Mouse (Mus musculus) myocyte (in vitro differentiated cells): ENCODE data around the gene Gm20696. TPM values are rescaled to one million over a fixed set of nuclear protein-coding genes. Genes with fewer than 3 reads are reported as not detected.

ENCODE experiments used
- H3K27me3 ChIP-seq: one replicate; pipeline ENCODE4 v1.6.1; 2011; ENCODE audit not compliant: control insufficient read depth, insufficient read depth, insufficient read length
- H3K36me3 ChIP-seq: one replicate; pipeline ENCODE4 v1.6.1; 2011; ENCODE audit not compliant: control insufficient read depth, insufficient read depth
- H3K4me2 ChIP-seq: one replicate; pipeline ENCODE4 v1.6.1; 2011; ENCODE audit warnings: low read depth, control low read depth
- H3K4me3 ChIP-seq: one replicate; pipeline ENCODE4 v1.5.1; 2011; ENCODE audit warnings: mild to moderate bottlenecking, control low read depth, moderate library complexity
- H3K79me2 ChIP-seq: one replicate; pipeline ENCODE4 v1.6.1; 2011; ENCODE audit not compliant: control insufficient read depth, insufficient read depth
- H3ac ChIP-seq: one replicate; pipeline ENCODE4 v1.6.1; 2011; ENCODE audit not compliant: control insufficient read depth, insufficient read length
- CEBPB ChIP-seq: IDR thresholded peaks from 2 replicates; pipeline ENCODE4 v1.6.1; 2011; ENCODE audit warnings: mild to moderate bottlenecking, moderate library complexity; ENCODE audit not compliant: poor library complexity, insufficient read depth, severe bottlenecking
- E2F4 ChIP-seq: IDR thresholded peaks from one replicate; pipeline ENCODE4 v1.6.1; 2011; ENCODE audit warnings: mild to moderate bottlenecking, control low read depth, moderate library complexity; ENCODE audit not compliant: insufficient read depth
- MAX ChIP-seq: IDR thresholded peaks from one replicate; pipeline ENCODE4 v1.6.1; 2011; ENCODE audit warnings: low read depth, mild to moderate bottlenecking, control low read depth
- MYOD1 ChIP-seq, 3 experiments: IDR thresholded peaks; one replicate each; pipeline ENCODE4 v1.6.1; 2011; ENCODE audit warnings: control low read depth in 2 of 3, low read depth in 2 of 3, mild to moderate bottlenecking in 2 of 3, moderate library complexity in 1 of 3; ENCODE audit not compliant: insufficient read length in 2 of 3, control insufficient read depth in 1 of 3
- MYOG ChIP-seq, 3 experiments: IDR thresholded peaks; one replicate each; pipeline ENCODE4 v1.6.1; 2011; ENCODE audit warnings: control low read depth in 2 of 3, low read depth in 2 of 3, mild to moderate bottlenecking in 2 of 3; ENCODE audit not compliant: insufficient read length in 2 of 3, control insufficient read depth in 1 of 3, insufficient read depth in 1 of 3
- POLR2A ChIP-seq: IDR thresholded peaks from one replicate; pipeline ENCODE4 v1.6.1; 2011; ENCODE audit warnings: low read depth, mild to moderate bottlenecking, control low read depth, moderate library complexity; ENCODE audit not compliant: insufficient read length
- POLR2AphosphoS2 ChIP-seq: IDR thresholded peaks from one replicate; pipeline ENCODE4 v1.6.1; 2011; ENCODE audit warnings: low read depth, control low read depth; ENCODE audit not compliant: insufficient read length
- REST ChIP-seq: IDR thresholded peaks from one replicate; pipeline ENCODE4 v1.6.1; 2011; ENCODE audit warnings: mild to moderate bottlenecking, control low read depth, moderate library complexity; ENCODE audit not compliant: insufficient read depth, insufficient read length
- SRF ChIP-seq: IDR thresholded peaks from one replicate; pipeline ENCODE4 v1.6.1; 2011; ENCODE audit warnings: low read depth; ENCODE audit not compliant: control insufficient read depth, insufficient read length
- TCF12 ChIP-seq: IDR thresholded peaks from one replicate; pipeline ENCODE4 v1.6.1; 2011; ENCODE audit warnings: mild to moderate bottlenecking, control low read depth; ENCODE audit not compliant: poor library complexity, insufficient read depth, severe bottlenecking
- TCF3 ChIP-seq: IDR thresholded peaks from one replicate; pipeline ENCODE4 v1.6.1; 2011; ENCODE audit warnings: low read depth, control low read depth; ENCODE audit not compliant: insufficient read length
- USF1 ChIP-seq: IDR thresholded peaks from one replicate; pipeline ENCODE4 v1.6.1; 2011; ENCODE audit warnings: low read depth, mild to moderate bottlenecking, control low read depth, moderate library complexity
- polyA plus RNA-seq: library from polyadenylated mRNA; unstranded; fragments of >200 nt; fragmentation: generic; extraction: Trizol; gene quantifications from one replicate; pipeline ENCODE4 v1.2.1, GENCODE M21; 2012; ENCODE audit warnings: missing spikeins

Gene Gm20696
- polyA plus RNA-seq, 1 experiment = 0.13 TPM

- Histone ChIP-seq H3K27me3 (no peaks in the 10 kb centered on the region), H3K4me2 (peak overlapping the region; percentile 27), H3ac (no peak overlapping the region), H3K79me2 (no peaks in the 10 kb centered on the region), H3K36me3 (no peaks in the 10 kb centered on the region), H3K4me3 (no peak overlapping the region)
- no peak for TF ChIP-seq CEBPB
- TF ChIP-seq MYOG (IDR thresholded peaks at IDR 0.05; ENCODE audit: control insufficient read depth in 1 of 3, insufficient read depth in 1 of 3, insufficient read length in 2 of 3, low read depth in 2 of 3) = no peak
- TF ChIP-seq SRF = no peak
- TF ChIP-seq REST = no peak
- no peak for TF ChIP-seq MYOD1 (IDR thresholded peaks at IDR 0.05; ENCODE audit: control insufficient read depth in 1 of 3, insufficient read length in 2 of 3, low read depth in 2 of 3)
- TF ChIP-seq POLR2AphosphoS2 = no peak
- TF ChIP-seq MAX = no peak
- TF ChIP-seq TCF12 = no peak
- no peak for TF ChIP-seq E2F4
- TF ChIP-seq POLR2A = no peak
- TF ChIP-seq TCF3 = no peak
- TF ChIP-seq USF1 = no peak
Observed at GRCm38 (mm10) chr6:99431941-99432340, 234.7 kb downstream of the Gm20696 start.

DNA sequence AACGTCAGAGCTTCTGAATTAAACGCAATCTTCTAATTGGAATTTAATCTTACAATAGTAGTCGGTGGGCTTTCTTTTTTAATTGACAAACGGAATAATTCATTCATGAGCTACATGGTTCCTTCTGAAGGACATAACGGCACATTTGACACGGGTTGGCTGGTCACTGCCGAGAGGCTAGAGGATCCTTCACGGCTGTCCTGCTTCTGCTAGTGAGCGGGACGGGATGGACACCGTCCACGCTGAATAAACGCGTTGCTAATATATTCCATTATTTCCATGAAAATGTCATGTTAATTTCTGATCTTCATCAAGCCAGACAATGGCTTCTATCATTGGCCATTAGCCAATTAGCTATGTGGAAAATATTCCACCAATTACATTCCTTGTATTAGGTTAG lies 236.0 kb downstream of the Gm20696 start:
- H3K36me3 ChIP-seq = no peaks in the 10 kb centered on the region
- H3ac ChIP-seq = no peak overlapping the region
- H3K79me2 ChIP-seq = no peaks in the 10 kb centered on the region
- no peak overlapping the region for H3K4me3 ChIP-seq
- H3K4me2 ChIP-seq = no peak overlapping the region
- H3K27me3 ChIP-seq = no peaks in the 10 kb centered on the region
- TF ChIP-seq CEBPB = no peak
- no peak for TF ChIP-seq MYOD1 (IDR thresholded peaks at IDR 0.05; ENCODE audit: control insufficient read depth in 1 of 3, insufficient read length in 2 of 3, low read depth in 2 of 3)
- TF ChIP-seq TCF12 = no peak
- TF ChIP-seq MAX = no peak
- TF ChIP-seq POLR2AphosphoS2 = no peak
- no peak for TF ChIP-seq MYOG (IDR thresholded peaks at IDR 0.05; ENCODE audit: control insufficient read depth in 1 of 3, insufficient read depth in 1 of 3, insufficient read length in 2 of 3, low read depth in 2 of 3)
- TF ChIP-seq POLR2A = no peak
- no peak for TF ChIP-seq E2F4
- no peak for TF ChIP-seq SRF
- no peak for TF ChIP-seq USF1
- TF ChIP-seq REST = no peak
- no peak for TF ChIP-seq TCF3

DNA sequence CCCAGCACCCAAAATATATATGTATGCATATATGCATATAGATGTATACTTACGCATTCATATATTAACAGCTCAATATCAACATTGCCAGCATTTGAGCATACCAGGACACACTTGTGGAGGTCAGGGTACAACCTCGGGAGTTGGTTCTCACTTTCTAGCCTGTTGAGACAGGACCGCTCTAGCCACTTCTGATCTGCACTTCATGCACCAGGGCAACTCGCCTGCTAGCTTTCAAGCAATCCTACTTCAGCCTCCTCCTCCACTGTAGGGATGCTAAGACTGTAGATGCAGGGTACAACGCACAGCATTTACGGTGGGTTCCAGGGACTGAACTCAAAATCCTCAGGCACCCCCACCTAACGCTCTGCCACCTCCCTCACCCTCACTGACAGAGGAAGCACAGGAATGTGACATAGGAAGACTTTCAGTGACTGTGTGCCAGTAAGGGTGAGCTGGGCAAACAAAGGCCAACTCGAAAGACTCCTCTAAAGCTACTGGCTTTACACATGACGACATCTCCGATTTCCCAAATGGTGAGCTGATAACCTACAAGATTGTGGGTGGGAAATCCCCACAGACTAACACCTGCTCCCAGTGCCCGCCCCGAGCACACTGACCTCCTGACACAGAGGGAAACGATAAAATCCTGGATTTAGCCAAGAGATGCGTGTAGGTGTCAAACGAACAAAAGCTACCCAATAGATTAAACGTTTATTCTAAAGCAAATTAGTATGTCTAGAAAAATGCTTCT lies 237.0 kb downstream of the Gm20696 start:
- H3K4me2 ChIP-seq = no peak overlapping the region
- no peaks in the 10 kb centered on the region for H3K79me2 ChIP-seq
- no peaks in the 10 kb centered on the region for H3K36me3 ChIP-seq
- H3K4me3 ChIP-seq = no peak overlapping the region
- TF ChIP-seq MYOG (IDR thresholded peaks at IDR 0.05; ENCODE audit: control insufficient read depth in 1 of 3, insufficient read depth in 1 of 3, insufficient read length in 2 of 3, low read depth in 2 of 3) = no peak
- no peak for TF ChIP-seq CEBPB
- TF ChIP-seq REST = no peak
- TF ChIP-seq E2F4 = no peak
- no peak for TF ChIP-seq SRF
- TF ChIP-seq TCF12 = no peak
- no peak overlapping the region for H3ac ChIP-seq
- no peaks in the 10 kb centered on the region for H3K27me3 ChIP-seq

DNA sequence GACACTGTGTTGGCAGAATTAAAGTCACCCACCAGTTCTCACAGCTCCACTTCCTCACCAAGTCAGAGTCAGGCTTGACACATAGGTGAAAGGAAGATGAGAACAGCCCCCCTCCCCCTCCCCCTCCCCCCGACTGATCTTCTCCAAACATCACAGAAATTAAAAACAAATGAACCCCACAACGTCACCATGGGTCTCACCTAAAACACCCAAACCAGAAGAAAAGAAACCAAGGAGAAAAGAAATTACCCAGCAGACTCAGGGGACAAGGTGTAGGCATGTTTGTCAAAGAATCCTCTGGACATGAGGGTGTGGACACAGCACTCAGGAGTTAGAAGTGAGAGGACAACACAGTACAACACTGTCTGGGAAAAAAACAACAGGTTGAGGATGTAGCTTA lies 237.6 kb downstream of the Gm20696 start:
- TF ChIP-seq TCF12 = no peak
- no peak for TF ChIP-seq MAX
- no peak for TF ChIP-seq MYOD1 (IDR thresholded peaks at IDR 0.05; ENCODE audit: control insufficient read depth in 1 of 3, insufficient read length in 2 of 3, low read depth in 2 of 3)
- no peak for TF ChIP-seq POLR2A
- no peak for TF ChIP-seq E2F4
- no peak for TF ChIP-seq USF1
- TF ChIP-seq MYOG (IDR thresholded peaks at IDR 0.05; ENCODE audit: control insufficient read depth in 1 of 3, insufficient read depth in 1 of 3, insufficient read length in 2 of 3, low read depth in 2 of 3) = no peak
- TF ChIP-seq TCF3 = no peak
- no peak for TF ChIP-seq POLR2AphosphoS2
- TF ChIP-seq SRF = no peak
- no peak for TF ChIP-seq CEBPB
- TF ChIP-seq REST = no peak
- Histone ChIP-seq H3K4me2 (no peak overlapping the region), H3K4me3 (no peak overlapping the region), H3ac (no peak overlapping the region), H3K27me3 (no peaks in the 10 kb centered on the region), H3K36me3 (no peaks in the 10 kb centered on the region), H3K79me2 (no peaks in the 10 kb centered on the region)
